Mouse (Mus musculus) left cerebral cortex, adult 2 months (tissue): ENCODE measurements at regions not wholly inside any gene's neighbourhood (a gene's known extent, or its start where the extent isn't known, plus 50 kb on each side); places are given as distances from the start of the nearest gene placed in this dataset.

ENCODE experiments used
- DNase-seq, 2 experiments: peaks; one replicate each; pipeline ENCODE4 v3.0.0; 2021 to 2022; ENCODE audit warnings: low spot score in 2 of 2, mixed read lengths in 1 of 2; ENCODE audit errors: extremely low spot score in 1 of 2
- H3K27ac ChIP-seq: fragments of 200-600 bp; 2 replicates; pipeline ENCODE4 v1.8.1; 2022
- H3K4me3 ChIP-seq: fragments of 200-600 bp; 2 replicates; pipeline ENCODE4 v1.8.1; 2022
- CTCF ChIP-seq: fragments of 200-600 bp; IDR thresholded peaks from 2 replicates; pipeline ENCODE4 v1.8.1; 2022; ENCODE audit warnings: antibody characterized with exemption, mild to moderate bottlenecking, moderate library complexity
- intact Hi-C: fragments of 180-260 bp; cut with DNase I; formaldehyde crosslinking; loops from one replicate; pipeline ENCODE4 v1.15.1; 2025

DNA sequence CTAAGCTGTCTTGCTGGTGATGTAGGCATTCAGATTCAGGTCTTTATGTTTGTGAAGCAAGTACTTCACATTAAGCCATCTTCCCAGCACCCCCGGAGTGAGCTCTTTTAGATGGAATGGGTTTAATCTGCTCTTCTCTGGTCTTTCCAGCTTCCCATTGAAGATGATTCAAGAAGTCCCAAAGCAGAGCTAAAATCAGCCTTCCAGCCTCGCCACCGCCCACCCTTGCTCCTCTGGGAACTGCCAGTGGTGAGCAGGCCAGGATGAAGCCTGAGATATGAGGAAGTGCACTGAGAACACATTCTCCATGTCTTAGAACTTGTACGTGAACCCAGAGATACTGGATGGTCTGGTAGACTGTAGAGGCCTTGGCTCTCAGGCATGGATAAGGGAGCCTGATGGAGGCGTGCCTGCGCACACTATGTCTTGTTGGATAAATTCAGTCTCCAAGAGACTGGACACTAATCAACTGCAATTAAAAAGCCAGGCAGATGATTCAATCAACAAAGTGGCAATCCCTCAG is 51.3 kb upstream of the Mrtfb start:
- Histone ChIP-seq H3K4me3 (no peak overlapping the region), H3K27ac (peak overlapping the region; percentile 72)
- intact Hi-C loops = no loop called here
- TF ChIP-seq CTCF = no peak
- peak in 1 of 2 experiments; percentile 43 for DNase-seq

GRCm38 (mm10) chr16:13205855-13206254 is 50.4 kb upstream of the Mrtfb start:
- Histone ChIP-seq H3K4me3 (no peak overlapping the region), H3K27ac (peak overlapping the region; percentile 72)
- DNase-seq = no peak
- intact Hi-C loops = no loop called here
- TF ChIP-seq CTCF = no peak
